In genomic region chr10:93077935-93078479, GRCm38 (mm10) we compare ENCODE assay signal across 19 mouse cellular contexts. TPM values are rescaled to one million over a fixed set of nuclear protein-coding genes. Genes with fewer than 3 reads are reported as not detected.
DNase-seq lines count a peak whose midpoint lies in the region; ATAC-seq and TF ChIP-seq lines count a peak whose summit lies in the region.
"Had no signal": no experiment of that assay in that cellular context is flagged by ENCODE, and none has a peak within 500 bp of the region (broad histone marks: within the 10 kb centered on the region; RNA-seq: fewer than 3 reads in every experiment).

No protein-coding gene starts in this region.

- H3K27me3 ChIP-seq in hindbrain, embryonic 10.5 days (ENCODE audit: insufficient read depth, poor library complexity, severe bottlenecking), result no peaks in the 10 kb centered on the region
- no peaks in the 10 kb centered on the region for H3K27me3 ChIP-seq in hindbrain, embryonic 13.5 days
- H3K27me3 ChIP-seq in midbrain, embryonic 11.5 days (ENCODE audit: control insufficient read depth, insufficient read depth, low read length), result no peaks in the 10 kb centered on the region
- no peaks in the 10 kb centered on the region for H3K27me3 ChIP-seq in midbrain, embryonic 15.5 days (replicated peaks)
- no peaks in the 10 kb centered on the region for H3K27me3 ChIP-seq in MEL (ENCODE audit: control insufficient read depth in 1 of 2, insufficient read depth in 2 of 2, low read length in 2 of 2)
- H3K27me3 ChIP-seq: embryonic facial prominence, embryonic 13.5 days had no signal

- no peak for ATAC-seq in hindbrain, embryonic 13.5 days (ENCODE audit: low FRiP score)
- ATAC-seq in midbrain, embryonic 11.5 days (ENCODE audit: low FRiP score), result no peak
- ATAC-seq in midbrain, embryonic 15.5 days (replicated peaks), result no peak
- ATAC-seq: forebrain, embryonic 14.5 days; hindbrain, embryonic 16.5 days; inflammation-experienced regulatory T-cells, adult 6 months; intestine, postnatal 0 days had no signal

- TF ChIP-seq EP300 in MEL (IDR thresholded peaks at IDR 0.05; ENCODE audit: low read depth in 1 of 2, low read length in 2 of 2), result peak; percentile 45 to 79

- peak overlapping the region; percentile 2; the same call in 1 of the 2 replicates for H3K27ac ChIP-seq in hindbrain, embryonic 10.5 days
- H3K27ac ChIP-seq in hindbrain, embryonic 13.5 days, result no peak overlapping the region
- H3K27ac ChIP-seq in midbrain, embryonic 11.5 days (ENCODE audit: low read depth, low read length), result no peak overlapping the region
- no peak overlapping the region for H3K27ac ChIP-seq in midbrain, embryonic 15.5 days
- H3K27ac ChIP-seq in MEL (ENCODE audit: control insufficient read depth, low read depth, low read length), result peak overlapping the region; percentile 82
- H3K27ac ChIP-seq: embryonic facial prominence, embryonic 13.5 days; heart, adult 2 months had no signal

- H3K4me3 ChIP-seq in hindbrain, embryonic 10.5 days, result no peak overlapping the region
- no peak overlapping the region for H3K4me3 ChIP-seq in hindbrain, embryonic 13.5 days
- no peak overlapping the region for H3K4me3 ChIP-seq in midbrain, embryonic 11.5 days (ENCODE audit: low read depth, low read length)
- no peak overlapping the region for H3K4me3 ChIP-seq in midbrain, embryonic 15.5 days
- H3K4me3 ChIP-seq in MEL (ENCODE audit: control insufficient read depth in 1 of 2, insufficient read depth in 1 of 2, low read depth in 2 of 2, low read length in 2 of 2), result peak overlapping the region; percentile 36 to 38; a peak in 3 of 4 replicates
- H3K4me3 ChIP-seq: embryonic facial prominence, embryonic 13.5 days; heart, adult 2 months had no signal

- H3K36me3 ChIP-seq in hindbrain, embryonic 10.5 days, result no peaks in the 10 kb centered on the region
- H3K36me3 ChIP-seq in hindbrain, embryonic 13.5 days, result no peaks in the 10 kb centered on the region
- H3K36me3 ChIP-seq in midbrain, embryonic 11.5 days (ENCODE audit: control insufficient read depth, insufficient read depth, low read length), result no peaks in the 10 kb centered on the region
- H3K36me3 ChIP-seq in midbrain, embryonic 15.5 days (replicated peaks), result no peaks in the 10 kb centered on the region
- H3K36me3 ChIP-seq in MEL (ENCODE audit: control insufficient read depth in 1 of 2, insufficient read depth in 2 of 2, low read length in 2 of 2), result peaks cover 0 to 18% of the 10 kb centered on the region in 2 experiments; a peak in 2 of 4 replicates
- H3K36me3 ChIP-seq: embryonic facial prominence, embryonic 13.5 days had no signal

- no peak overlapping the region for H3K9ac ChIP-seq in hindbrain, embryonic 13.5 days
- H3K9ac ChIP-seq in midbrain, embryonic 11.5 days (ENCODE audit: low read length), result no peak overlapping the region
- no peak overlapping the region for H3K9ac ChIP-seq in midbrain, embryonic 15.5 days
- peak overlapping the region; percentile 11 for H3K9ac ChIP-seq in MEL (ENCODE audit: control insufficient read depth, low read depth, low read length, poor library complexity, severe bottlenecking)
- H3K9ac ChIP-seq: embryonic facial prominence, embryonic 13.5 days had no signal

- H3K4me2 ChIP-seq in hindbrain, embryonic 13.5 days, result no peak overlapping the region
- H3K4me2 ChIP-seq in midbrain, embryonic 11.5 days, result no peak overlapping the region
- no peak overlapping the region for H3K4me2 ChIP-seq in midbrain, embryonic 15.5 days
- H3K4me2 ChIP-seq: embryonic facial prominence, embryonic 13.5 days; heart, embryonic 11.5 days had no signal

- no peak for DNase-seq in hindbrain, embryonic 10.5 days (ENCODE audit: low spot score)
- peak; percentile 65 for DNase-seq in midbrain, embryonic 11.5 days (ENCODE audit: low spot score, missing footprints)
- DNase-seq in MEL (ENCODE audit: low read depth, low spot score), result peak; percentile 56
- DNase-seq in testis, postnatal 14 days (ENCODE audit: low spot score), result peak; percentile 42
- DNase-seq in kidney, adult 11 months, result no peak
- DNase-seq: adrenal gland, adult 2 months; adrenal gland, postnatal 25 days; cerebellum, adult 2 months; cerebellum, postnatal 10 days; gastrocnemius, postnatal 10 days; heart, adult 2 months had no signal

- no peak for TF ChIP-seq RAD21 in MEL (IDR thresholded peaks at IDR 0.05; ENCODE audit: low read depth, low read length)

- TF ChIP-seq CTCF in MEL (IDR thresholded peaks at IDR 0.05 in 2 of 3, conservative IDR thresholded peaks at IDR 0.05 in 1 of 3; ENCODE audit: control insufficient read depth in 1 of 3, insufficient read depth in 1 of 3, low read depth in 2 of 3, low read length in 3 of 3, poor library complexity in 1 of 3, severe bottlenecking in 1 of 3), result no peak

- H3K4me1 ChIP-seq in hindbrain, embryonic 10.5 days (replicated peaks), result peaks cover 31% of the 10 kb centered on the region
- H3K4me1 ChIP-seq in hindbrain, embryonic 13.5 days (replicated peaks), result peaks cover 18% of the 10 kb centered on the region
- H3K4me1 ChIP-seq in midbrain, embryonic 11.5 days (ENCODE audit: control insufficient read depth, insufficient read depth, low read length), result peaks cover under 1% of the 10 kb centered on the region; the same call in 1 of the 2 replicates
- peaks cover 20% of the 10 kb centered on the region for H3K4me1 ChIP-seq in midbrain, embryonic 15.5 days
- peaks cover 19 to 23% of the 10 kb centered on the region in 2 experiments for H3K4me1 ChIP-seq in MEL (ENCODE audit: control insufficient read depth in 1 of 2, insufficient read depth in 2 of 2, low read length in 2 of 2)

- no peaks in the 10 kb centered on the region for H3K79me2 ChIP-seq in MEL (ENCODE audit: control insufficient read depth, insufficient read depth, low read length, poor library complexity)

- 76% methylated on average over 11 of the region's 11 CpGs for WGBS in hindbrain, embryonic 10.5 days
- WGBS in hindbrain, embryonic 13.5 days, result 80% methylated on average over 11 of the region's 11 CpGs
- 82% methylated on average over 11 of the region's 11 CpGs for WGBS in midbrain, embryonic 11.5 days
- 83% methylated on average over 11 of the region's 11 CpGs for WGBS in midbrain, embryonic 15.5 days

- TF ChIP-seq POLR2A in MEL (IDR thresholded peaks at IDR 0.05; ENCODE audit: control insufficient read depth in 1 of 2, insufficient read depth in 1 of 2, low read depth in 1 of 2, low read length in 2 of 2, poor library complexity in 1 of 2), result no peak

- no peaks in the 10 kb centered on the region for H3K9me3 ChIP-seq in hindbrain, embryonic 10.5 days
- no peaks in the 10 kb centered on the region for H3K9me3 ChIP-seq in hindbrain, embryonic 13.5 days
- no peaks in the 10 kb centered on the region for H3K9me3 ChIP-seq in midbrain, embryonic 11.5 days (ENCODE audit: control insufficient read depth, low read length)
- no peaks in the 10 kb centered on the region for H3K9me3 ChIP-seq in midbrain, embryonic 15.5 days
- H3K9me3 ChIP-seq in MEL (replicated peaks; ENCODE audit: insufficient read depth, low read length), result no peaks in the 10 kb centered on the region
- H3K9me3 ChIP-seq: embryonic facial prominence, embryonic 13.5 days had no signal

TF ChIP-seq in MEL, 35 proteins besides CTCF, POLR2A, EP300 and RAD21:
- TF ChIP-seq BHLHE40 (IDR thresholded peaks at IDR 0.05; ENCODE audit: borderline replicate concordance, low read depth, low read length), result no peak
- TF ChIP-seq MXI1 (IDR thresholded peaks at IDR 0.05; ENCODE audit: low read depth, low read length), result no peak
- TF ChIP-seq ELF1 (IDR thresholded peaks at IDR 0.05; ENCODE audit: low read depth, low read length), result peak; percentile 82
- peak; percentile 54 for TF ChIP-seq ETS1 (IDR thresholded peaks at IDR 0.05; ENCODE audit: low read depth, low read length)
- no peak for TF ChIP-seq MAX (IDR thresholded peaks at IDR 0.05; ENCODE audit: low read length)
- peak; percentile 66; the same call in 1 of the 2 replicates for TF ChIP-seq GATA1 (IDR thresholded peaks at IDR 0.05; ENCODE audit: low read depth, low read length)
- TF ChIP-seq MYB (IDR thresholded peaks at IDR 0.05; ENCODE audit: low read depth, low read length), result peak; percentile 67

RNA-seq across cellular contexts. Expression of gene Cfap54, which starts 3.4 kb away (rescaled TPM):
- polyA plus RNA-seq in hindbrain, embryonic 10.5 days (2016; fragmentation: Nextera tagmentation; extraction: Ambion mirVana), result 1.4 TPM in 2 replicates
- polyA plus RNA-seq in hindbrain, embryonic 13.5 days (2015; fragmentation: Nextera tagmentation; extraction: Ambion mirVana), result 1.9 and 3.6 TPM in 2 replicates
- polyA plus RNA-seq in midbrain, embryonic 11.5 days (2014; fragmentation: Nextera tagmentation; extraction: Ambion mirVana), result 0.80 and 0.89 TPM in 2 replicates
- polyA plus RNA-seq in midbrain, embryonic 15.5 days (2015; fragmentation: Nextera tagmentation; extraction: Ambion mirVana), result 3.0 and 4.0 TPM in 2 replicates
- 2.0 and 3.2 TPM in 2 replicates for total RNA-seq in MEL (2012; rRNA removed)
- polyA plus RNA-seq in MEL (2012; ENCODE audit: insufficient read depth in 1 of 2, insufficient read length in 2 of 2, low read depth in 1 of 2, low replicate concordance in 2 of 2, missing spikeins in 1 of 2), result 1 to 10 TPM in 1 of 2 experiments, not detected in 1; 2.7 TPM
- polyA plus RNA-seq: intestine, postnatal 0 days had no signal

Comparison
In these comparisons a context has a peak if more than half of its experiments do, and no peak if none do; other contexts are left out.
1. H3K27ac ChIP-seq: peak in hindbrain, embryonic 10.5 days (single experiment) and MEL (single experiment); none in hindbrain, embryonic 13.5 days (single experiment), midbrain, embryonic 11.5 days (single experiment) and midbrain, embryonic 15.5 days (single experiment).
2. DNase-seq: peak in midbrain, embryonic 11.5 days (single experiment), MEL (single experiment) and testis, postnatal 14 days (single experiment); none in hindbrain, embryonic 10.5 days (single experiment) and kidney, adult 11 months (single experiment).
3. H3K4me3 ChIP-seq: peak in MEL (2 of 2); none in hindbrain, embryonic 10.5 days (single experiment), hindbrain, embryonic 13.5 days (single experiment), midbrain, embryonic 11.5 days (single experiment) and midbrain, embryonic 15.5 days (single experiment).